Mouse (Mus musculus) embryo, embryonic 11 days (tissue): ENCODE results near the gene Acss1.

Source experiments
- DNase-seq: peaks from one replicate; pipeline ENCODE4 v3.0.0-alpha.2; 2015

Acss1 gene

DNA sequence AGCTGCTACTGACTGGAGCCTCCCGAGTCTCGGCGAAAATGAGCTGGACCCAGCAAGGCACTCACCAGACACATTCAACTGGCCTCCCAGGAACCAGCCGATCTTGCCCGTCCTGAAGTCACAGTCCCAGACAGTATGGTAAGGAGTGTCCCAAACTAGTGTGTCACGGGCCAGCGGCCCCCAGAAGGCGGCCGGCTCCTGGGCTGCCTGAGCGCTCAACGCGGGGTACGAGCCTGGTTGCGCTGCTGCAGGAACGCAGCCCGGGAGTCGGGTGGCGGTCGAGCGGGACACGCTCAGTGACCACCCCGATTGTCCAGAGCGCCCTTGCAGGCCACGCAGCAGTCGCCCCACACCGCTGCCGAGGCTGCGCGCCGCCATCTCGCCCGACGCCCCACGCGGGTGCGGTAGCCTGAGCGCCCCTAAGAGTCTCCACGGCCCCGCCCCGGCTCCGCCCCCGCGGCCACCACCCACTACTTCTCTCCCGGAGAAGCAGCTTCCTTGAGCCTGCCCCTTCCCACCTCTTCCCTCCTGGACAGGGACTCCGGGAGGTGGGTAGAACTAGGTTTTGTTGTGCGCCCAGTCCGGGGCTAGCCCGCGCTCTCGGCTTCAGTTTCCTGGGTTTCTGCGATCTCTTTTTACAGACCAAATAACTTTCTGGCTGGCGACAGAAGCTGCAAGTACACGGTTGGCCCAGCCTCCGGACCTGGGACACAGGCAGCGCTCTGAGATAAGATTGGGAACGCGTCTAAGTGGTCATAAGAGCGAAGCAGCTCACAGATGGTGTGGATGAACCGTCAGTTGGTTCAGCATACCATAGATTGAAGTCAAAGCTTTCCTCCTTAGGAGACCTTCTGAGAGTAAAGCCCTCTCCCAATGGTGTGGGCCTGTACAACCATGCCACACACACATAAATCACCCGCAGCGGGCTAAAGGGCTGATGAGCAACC, at the start of gene Acss1:
Gene Acss1 (minus strand): TSS at position 681 of the 947 bp plus-strand sequence.
- DNase-seq, result peak; percentile 68

DNA sequence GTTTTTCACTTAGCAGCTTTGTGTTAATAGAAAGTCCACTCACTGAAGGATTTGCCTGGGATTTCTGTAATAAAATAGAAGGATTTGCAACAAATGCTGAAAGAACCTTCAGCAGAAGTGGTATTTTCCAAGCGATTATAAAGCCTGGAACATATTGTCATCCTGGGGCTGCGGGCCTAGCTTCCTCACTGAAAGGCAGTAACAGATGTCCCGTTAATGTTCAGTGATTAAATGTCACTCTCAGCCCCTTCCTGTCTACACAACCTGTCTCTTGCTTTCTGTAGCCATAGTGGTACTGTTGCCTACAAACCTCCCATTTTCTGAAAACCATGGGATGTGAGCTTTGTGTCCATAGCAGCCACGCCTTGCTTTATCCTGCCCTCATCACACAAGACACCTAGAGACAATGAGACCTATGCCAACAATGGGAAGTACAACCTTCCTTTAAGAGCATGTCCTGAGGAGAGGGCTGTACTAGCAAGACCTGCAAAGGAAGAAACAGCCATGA, 43.9 kb upstream of the Acss1 start:
- no peak for DNase-seq

DNA sequence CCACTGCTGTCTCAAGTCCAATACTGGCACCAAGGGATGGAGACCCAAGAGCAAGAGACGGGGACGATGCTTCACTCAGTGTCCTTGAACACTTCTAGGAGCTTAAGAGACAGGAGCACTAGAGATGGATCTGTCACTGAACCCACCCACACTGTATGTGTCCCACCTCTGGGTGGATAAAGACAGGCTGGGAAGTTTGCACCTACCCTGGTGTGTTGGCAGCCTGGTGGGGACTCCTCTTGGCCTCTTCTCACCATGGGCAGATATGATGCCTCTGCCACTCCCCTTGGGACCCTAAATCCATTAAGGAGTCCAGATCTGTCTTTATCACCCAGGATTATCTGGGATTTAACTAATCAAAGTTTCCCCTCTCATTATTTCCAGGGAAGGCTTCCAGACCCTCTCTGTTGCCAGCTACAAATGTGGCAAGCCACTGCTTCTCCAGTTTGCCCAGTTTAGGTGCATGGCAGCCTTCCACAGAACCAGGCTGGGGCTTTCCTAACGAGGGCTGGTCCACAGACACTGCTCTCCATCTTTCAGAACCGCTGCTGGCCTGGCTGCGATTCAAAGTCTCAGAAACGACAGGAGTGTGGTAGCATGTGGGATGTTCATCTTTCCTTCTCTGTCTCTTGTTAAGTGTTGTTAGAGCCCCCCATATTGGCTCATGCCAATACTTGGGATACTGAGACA, 23.3 kb upstream of the Acss1 start:
- no peak for DNase-seq

DNA sequence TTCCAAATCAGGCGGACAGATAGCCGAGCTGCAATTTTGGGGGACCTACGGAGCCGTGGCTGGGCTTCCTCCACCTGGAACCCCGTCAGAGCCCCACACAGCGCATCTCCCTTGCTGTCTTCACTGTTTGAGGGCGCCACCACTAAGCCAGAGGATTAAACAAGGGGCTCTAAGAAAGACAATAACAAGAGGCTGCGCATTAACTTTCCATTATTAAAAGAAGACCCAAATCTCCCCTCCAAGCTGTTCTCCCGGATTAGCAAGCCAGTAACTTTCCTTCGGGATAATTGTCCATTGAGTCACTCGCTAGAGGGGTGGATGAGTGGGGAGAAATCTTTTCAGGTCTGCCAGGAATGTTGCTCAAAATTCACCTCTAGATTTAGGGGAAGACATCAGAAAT, 21.9 kb upstream of the Acss1 start:
- DNase-seq, result no peak

DNA sequence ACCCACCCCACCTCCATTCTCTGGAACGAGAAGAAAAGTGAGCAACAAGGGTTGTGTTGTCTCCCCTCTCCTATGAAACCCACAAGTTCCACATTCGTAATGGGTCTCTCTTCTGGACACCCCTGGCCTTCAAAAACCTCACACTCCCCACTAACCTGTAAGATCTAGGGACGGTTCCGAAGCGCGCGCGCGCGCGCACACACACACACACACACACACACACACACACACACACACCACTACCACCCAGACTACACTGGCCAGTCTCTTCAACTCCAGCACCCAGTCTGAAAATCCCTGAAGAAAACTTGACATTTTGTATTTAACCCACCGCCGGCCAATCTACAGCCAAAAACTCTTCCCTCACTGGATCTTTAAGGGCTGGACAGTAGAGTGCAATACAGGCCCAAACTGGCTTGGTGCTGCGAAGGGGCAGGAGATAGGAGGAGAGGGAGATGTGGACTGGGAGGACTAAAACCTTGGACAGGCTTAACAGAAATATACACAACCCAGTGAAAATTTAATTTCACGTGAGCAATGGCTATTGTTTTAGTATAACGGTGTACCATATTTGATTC, 21.0 kb upstream of the Acss1 start, which contains the start of gene Vsx1:
Gene Vsx1 (minus strand): TSS at position 138 of the 578 bp plus-strand sequence.
- DNase-seq, result no peak

DNA sequence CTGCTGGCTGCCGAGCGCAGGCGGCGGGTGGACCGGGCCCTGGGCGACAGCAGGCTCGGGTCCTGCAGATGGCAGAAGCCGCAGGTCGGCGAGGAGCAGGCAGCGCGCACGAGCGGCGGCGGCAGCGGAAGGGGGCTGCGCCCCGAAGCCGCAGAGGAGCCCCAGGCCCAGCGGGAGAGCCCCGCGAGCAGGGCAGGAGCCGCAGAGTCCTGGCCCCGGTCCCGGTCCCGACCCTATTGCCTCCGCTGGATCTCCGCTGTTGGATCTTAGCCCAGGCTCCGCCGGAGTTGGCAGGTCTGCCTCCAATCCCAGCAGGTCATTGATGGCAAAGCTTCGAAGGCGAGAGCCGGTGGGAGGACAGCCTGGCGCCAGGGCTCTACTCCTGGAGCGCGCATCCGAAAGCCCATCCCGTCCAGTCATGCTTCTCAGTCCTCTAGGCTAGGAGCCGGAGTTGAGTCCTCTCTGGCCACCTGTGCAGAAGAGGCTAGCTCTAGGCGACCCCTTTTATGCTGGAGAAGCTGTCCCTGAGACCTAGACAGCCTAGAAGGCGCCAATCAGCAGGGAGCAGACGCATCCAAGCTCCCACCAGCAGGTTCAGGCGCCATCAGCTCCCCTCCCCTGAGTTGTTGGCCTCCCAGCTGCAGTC, 20.4 kb upstream of the Acss1 start:
- DNase-seq, result no peak

DNA sequence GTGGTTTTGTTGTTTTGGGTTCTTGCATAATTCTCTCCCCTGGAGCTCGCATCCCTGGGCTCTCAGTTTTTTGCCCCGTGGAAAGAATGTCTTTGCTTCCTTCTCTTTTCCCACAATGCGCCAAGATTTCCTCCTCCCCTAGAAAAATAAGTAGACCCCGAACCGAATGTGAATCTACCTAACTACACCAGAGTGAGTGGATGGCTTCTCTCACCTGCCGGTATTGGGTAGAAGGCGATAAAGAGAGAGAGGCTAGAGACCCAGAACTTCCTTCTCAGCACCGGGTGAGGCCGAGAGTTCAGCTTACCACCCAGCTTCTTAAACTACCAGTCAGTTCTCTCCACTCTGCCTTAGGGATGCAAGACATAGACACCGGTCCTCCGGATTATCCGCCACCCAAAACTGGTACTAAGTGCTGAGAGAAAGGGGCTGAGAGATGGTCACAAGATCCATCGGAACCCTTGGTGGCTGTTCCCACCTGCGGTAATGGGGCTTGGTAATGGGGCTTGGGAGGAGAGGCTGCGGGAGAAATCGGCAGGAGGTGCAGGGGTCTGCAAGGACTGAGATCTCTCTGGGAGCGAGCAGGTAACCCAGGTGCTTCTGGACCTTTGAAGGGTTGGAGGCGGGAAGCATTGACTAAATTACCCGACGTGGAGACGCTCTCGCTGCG, 19.7 kb upstream of the Acss1 start:
- no peak for DNase-seq

DNA sequence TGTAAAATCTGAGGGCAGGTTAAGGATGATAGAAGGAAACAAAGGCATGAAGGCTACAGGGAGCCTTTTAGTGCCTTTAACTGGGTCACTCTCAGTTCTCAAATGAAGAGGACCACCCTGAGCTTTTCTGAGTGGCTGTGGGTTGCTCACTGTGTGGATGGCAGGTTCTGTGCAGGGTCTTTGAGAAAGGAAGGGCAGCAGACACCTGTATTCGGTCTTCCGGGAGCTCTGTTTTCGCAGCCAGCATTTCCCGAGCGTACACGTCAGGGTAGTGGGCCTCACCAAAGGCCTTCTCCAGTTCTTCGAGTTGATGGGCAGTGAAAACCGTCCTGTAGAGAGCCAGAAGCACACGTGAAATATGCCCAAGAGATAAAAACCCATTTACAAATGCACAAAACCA, 17.1 kb upstream of the Acss1 start:
- no peak for DNase-seq

DNA sequence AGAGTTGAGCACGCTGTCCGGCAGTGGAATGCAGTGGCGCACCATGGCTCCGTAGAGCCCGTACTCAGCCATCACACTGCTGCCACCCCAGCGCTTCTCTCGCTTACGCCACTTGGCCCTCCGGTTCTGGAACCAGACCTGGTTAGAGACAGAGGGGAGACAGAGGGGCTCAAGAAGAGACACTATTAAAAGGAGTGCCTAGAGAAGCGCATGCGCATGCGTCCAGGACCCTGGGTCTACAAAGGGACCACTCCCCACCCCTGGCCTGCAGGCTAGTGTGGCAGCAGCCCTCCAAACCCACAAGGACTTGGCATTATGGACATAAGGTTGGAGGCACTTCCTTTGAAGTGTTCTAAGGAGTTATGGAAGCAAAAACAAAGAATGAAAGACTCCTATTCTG, 16.2 kb upstream of the Acss1 start:
- no peak for DNase-seq

DNA sequence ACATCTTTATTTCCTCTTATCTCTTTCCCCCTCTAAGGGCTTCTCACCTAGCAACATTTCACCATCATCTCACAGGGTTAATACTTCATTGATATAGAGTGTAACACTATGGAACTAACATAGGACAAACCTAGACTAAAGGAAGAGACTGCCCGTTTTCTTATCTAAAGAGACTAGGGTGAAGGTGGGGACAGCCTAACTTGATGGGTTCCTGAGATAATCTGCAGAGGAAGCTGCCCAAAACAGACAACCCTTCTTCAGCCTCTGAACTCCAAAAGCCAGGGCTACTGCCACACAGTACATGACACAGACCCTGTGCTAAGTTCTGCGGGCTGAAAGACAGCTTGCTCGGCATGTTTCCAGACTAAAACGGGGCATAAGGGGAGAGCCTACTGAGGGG, 13.3 kb upstream of the Acss1 start:
- no peak for DNase-seq

DNA sequence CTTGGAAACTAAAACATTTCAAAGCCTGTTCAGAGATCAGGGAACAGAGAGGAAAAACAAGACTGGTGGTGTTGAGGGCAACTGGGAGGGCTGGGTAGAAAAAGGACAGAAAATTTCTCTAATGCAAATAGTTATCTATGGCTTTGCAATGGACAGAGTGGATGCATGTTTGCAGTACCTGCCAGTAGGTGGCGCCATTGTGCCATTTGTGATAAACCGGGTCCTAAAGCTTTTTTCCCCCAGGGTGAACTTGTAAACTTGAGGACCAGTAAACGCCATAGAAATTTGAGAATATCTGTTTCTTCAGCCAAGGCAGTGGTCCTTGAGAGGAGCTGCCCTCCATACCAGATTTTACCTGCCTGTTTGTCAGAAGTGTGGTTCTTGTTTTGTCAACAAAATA, 10.1 kb upstream of the Acss1 start:
- peak; percentile 88 for DNase-seq

DNA sequence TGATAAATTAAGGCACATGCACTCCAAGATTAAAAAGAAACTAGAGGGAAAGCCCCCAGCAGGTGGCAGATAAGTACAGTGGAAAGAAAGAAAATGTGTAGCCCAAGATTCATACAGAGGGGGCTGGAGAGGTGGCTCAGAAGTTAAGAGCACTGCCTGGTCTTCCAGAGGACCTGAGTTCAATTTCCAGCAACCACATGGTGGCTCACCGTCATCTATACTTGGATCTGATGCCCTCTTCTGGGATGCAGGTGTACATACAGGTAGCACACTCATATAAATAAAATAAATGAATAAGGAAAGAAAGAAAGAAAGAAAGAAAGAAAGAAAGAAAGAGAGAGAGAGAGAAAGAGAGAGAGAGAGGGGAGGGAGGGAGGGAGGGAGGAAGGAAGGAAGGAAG, 7.2 kb upstream of the Acss1 start:
- no peak for DNase-seq

DNA sequence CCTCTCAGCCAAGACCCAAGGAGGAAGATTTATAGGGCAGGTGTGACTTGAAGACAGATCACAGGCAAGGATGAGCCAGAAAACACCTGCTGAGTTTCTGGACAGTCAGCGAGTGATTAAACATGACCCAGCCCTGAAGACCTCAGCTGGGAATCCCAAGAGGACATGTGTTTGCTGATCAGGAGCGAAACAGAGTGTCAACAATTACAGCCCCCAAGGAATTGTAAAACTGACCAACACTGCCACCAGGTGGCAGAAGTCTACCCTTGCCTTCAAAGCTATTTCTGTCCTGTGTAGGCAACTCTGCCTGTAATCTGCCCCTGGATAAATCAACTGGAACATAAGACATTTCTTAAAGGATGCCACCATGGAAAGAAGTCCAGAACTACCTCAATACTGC, 6.6 kb upstream of the Acss1 start:
- DNase-seq, result peak; percentile 84

DNA sequence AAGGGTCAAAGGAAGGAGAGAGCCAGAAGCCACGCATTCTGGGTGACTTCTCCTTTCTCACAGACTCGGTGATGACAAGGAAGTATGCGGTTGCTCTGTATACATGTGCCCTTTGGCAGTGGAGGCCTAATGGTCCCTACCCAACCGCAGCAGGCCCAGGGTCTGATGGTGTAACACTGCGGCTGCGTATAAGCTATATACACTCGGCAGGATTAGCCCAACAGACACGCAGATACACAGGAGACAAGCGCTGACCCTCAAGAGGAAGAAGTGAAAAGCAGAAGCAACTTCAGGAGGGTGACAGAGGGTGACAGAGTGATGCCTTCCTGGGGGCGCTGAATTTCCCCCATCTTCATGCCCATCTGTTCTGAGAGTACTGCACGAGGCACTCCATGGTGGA, 5.6 kb upstream of the Acss1 start:
- no peak for DNase-seq

DNA sequence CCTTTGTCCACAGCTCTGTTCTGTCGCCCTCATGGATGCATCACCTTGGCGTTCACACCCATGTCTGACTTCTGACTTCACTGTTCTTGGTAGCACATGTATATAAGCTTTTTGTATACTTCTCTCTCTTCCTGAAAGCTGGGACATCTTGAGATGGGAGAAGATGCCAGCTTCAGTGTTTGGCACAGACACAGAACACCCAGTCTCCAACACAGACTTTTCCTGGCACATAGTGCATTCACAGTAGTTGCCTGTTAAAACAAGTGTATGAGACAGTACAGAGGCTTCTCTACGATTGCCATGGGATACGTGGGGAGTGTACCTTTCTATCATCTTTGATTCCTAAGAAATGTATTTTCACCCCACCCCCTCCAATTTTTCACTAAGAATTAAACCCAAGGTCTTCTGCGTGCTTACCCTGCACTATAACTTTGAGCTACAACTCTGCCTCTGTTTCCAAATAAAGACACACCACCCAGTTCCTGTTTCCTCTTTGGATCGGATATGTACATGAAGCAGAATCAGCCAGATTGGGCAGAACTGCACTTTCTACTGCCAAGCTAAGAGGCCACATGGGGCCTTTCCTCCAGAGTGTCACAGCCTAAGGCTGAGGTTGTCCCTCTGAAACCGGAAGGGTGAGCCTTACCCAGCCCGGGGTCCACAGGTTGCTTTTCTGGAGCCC, 3.5 kb upstream of the Acss1 start:
- no peak for DNase-seq

DNA sequence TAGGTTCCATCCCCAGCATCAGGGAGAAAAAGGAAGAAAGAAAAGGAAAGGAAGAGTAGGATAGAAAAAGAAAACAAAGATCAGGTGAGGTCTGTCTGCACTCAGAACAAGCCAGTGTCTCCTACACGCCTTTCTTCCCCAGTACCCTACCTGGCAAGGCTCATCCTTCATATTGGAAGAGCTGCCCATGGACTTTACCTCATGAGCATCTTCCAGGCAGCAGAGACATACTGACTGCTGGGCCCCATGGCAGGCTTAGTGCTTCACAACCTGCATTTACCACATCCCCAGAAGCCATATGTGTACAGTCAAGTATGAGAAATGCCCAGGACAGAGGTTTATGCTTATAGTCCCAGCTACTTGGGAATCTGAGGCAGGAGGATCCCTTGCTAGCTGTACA, 2.6 kb upstream of the Acss1 start:
- DNase-seq, result no peak

DNA sequence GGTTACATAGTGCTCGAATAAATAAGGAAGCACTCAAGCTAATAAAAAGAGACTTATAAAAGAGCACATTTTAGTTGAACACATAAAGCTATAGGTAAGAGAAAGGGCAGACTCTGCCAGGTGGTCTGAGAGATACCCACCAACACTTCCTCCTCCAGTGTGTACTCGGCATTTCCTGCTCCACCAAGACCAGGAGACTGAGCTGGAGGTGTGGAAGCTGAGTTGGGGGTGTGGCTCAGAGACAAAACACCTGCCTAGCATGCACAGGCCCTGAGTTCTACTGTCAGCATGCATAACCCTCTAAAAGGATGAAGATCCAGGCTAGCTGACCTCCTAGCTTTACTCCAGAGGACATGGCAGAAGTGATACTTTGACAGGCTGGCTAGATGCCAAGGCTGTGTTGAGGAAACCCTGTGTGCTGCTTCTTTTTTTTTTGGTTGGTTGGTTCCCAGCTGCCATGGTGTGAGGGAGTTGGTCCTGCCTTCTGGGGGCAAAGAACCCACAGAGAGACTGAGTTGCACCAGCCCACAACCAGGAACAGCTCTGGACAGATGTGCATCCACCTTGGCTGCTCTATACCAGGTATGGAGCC, 1.2 kb upstream of the Acss1 start:
- DNase-seq, result no peak

DNA sequence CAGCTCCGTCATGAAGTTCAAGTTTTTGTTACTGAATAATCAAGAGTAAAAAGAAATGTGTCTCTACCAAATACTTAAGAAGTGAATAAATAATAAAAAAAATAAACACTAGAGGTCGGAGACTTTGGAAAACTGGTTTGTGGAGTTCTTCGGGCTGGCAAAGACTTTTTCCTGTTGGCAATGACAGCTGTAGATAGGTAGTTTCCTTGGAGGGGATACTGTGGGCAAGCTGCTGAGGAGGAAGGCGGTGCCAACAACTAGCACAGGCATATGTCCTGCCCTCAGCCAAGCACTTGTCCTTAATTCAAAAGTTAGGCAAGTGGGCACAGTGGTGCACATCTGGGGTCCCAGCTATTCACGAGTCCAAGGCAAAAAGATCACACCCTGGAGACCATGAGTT, 656 bp upstream of the Acss1 start:
- DNase-seq, result no peak

DNA sequence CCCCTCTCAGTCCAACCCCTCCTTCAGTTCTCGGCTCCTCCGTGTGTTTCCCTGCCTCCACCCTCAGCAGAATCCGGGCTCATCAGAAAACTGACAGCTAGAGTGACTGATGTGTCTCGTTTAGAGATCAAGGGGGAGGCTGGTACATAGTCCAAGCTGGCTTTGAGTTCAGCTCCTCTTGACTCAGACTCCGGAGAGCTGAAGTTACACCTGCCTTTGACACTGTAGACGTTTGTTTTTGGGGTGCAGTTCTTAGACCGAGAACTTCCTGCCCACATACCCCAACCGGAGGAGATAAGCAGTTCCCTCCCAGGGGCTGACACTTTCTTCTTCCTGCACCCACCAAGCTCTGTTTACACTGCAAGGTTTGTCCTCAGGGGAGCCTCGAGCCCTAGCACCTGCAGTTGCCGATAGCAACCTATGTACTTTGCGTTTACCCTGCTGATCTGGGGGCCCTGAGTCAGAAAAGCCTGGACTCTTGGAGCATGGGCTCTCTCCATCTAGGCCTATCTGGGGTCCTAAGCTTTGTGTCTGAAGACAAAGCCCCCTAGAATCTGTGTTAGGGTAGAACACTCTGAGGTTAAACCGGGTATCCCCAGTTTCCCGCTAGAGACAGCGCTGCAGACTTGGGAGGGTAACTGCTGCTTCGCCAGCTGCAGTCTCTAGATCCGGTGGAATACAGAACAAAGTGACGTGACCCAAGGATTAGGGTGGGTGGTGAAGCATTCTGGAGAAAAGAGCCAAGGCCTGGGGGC, 1.1 kb downstream of the Acss1 start:
- DNase-seq, result peak; percentile 49

DNA sequence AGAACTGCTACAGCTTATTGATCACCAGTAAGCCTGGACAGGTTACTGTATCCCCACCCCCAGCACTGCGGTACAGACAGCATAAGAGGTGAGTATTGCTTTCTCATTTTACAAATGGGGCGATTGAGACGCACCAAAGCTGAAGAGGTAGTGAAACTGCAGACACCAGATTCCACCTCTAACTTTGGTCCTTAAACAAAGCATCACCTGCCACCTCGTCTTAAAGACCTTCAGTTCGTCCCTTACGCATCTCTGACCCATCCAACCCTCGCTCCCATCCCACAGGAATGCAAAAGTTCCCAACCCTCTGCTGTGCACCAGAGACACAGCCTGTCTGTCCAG, 1.6 kb downstream of the Acss1 start:
- no peak for DNase-seq
